Mouse (Mus musculus): ENCODE results near the gene Gpr3. TPM values are rescaled to one million over a fixed set of nuclear protein-coding genes. Genes with fewer than 3 reads are reported as not detected.

Gene Gpr3
- not detected in 2 replicates for polyA plus RNA-seq (2015; fragmentation: Nextera tagmentation; extraction: Ambion mirVana)

- Histone ChIP-seq H3K9ac (peak within 1 kb of the TSS; percentile 54), H3K27ac (no peak within 1 kb of the TSS), H3K4me3 (replicated peaks) (peak within 1 kb of the TSS; percentile 67), H3K4me2 (peak within 1 kb of the TSS; percentile 92), H3K36me3 (no peaks in the 10 kb centered on the region), H3K27me3 (peaks cover 78% of the 10 kb centered on the region), H3K9me3 (replicated peaks) (no peaks in the 10 kb centered on the region), H3K4me1 (replicated peaks) (peaks cover 20% of the 10 kb centered on the region)
- DNase-seq (no peak), ATAC-seq (ENCODE audit: low read depth) (peak; percentile 11)
- 5% methylated on average over 40 of the region's 52 CpGs for WGBS (ENCODE audit: insufficient replicate concordance)
These were observed at the start of gene Gpr3, which contains the start of gene Cd164l2 for GRCm38 (mm10) chr4:133211751-133212561. Gene Gpr3, minus strand, starts transcription at chr4:133212536. Gene Cd164l2, plus strand, starts transcription at chr4:133212131.

GRCm38 (mm10) chr4:133261641-133262374 is 49.5 kb upstream of the Gpr3 start:
- H3K36me3 ChIP-seq, result peaks cover 26% of the 10 kb centered on the region
- peaks cover 20% of the 10 kb centered on the region for H3K27me3 ChIP-seq
- no peaks in the 10 kb centered on the region for H3K9me3 ChIP-seq (replicated peaks)
- no peak overlapping the region for H3K4me3 ChIP-seq (replicated peaks)
- WGBS (ENCODE audit: insufficient replicate concordance), result 52% methylated on average over 10 of the region's 10 CpGs
- DNase-seq, result no peak
- H3K4me1 ChIP-seq (replicated peaks), result peaks cover 21% of the 10 kb centered on the region
- no peak overlapping the region for H3K9ac ChIP-seq
- H3K27ac ChIP-seq, result no peak overlapping the region
- ATAC-seq (ENCODE audit: low read depth), result no peak
- H3K4me2 ChIP-seq, result no peak overlapping the region

GRCm38 (mm10) chr4:133257798-133258408 is 45.6 kb upstream of the Gpr3 start:
- Histone ChIP-seq H3K36me3 (no peaks in the 10 kb centered on the region), H3K27ac (no peak overlapping the region), H3K27me3 (peaks cover 44% of the 10 kb centered on the region), H3K4me2 (no peak overlapping the region), H3K9me3 (replicated peaks) (no peaks in the 10 kb centered on the region), H3K4me3 (replicated peaks) (no peak overlapping the region), H3K9ac (no peak overlapping the region), H3K4me1 (replicated peaks) (peaks cover 21% of the 10 kb centered on the region)
- DNase-seq (no peak), ATAC-seq (ENCODE audit: low read depth) (0 out of 2 replicates have a peak, but pooled peaks have one; percentile 22)
- 59% methylated on average over 12 of the region's 12 CpGs for WGBS (ENCODE audit: insufficient replicate concordance)

- 49% methylated on average over 11 of the region's 12 CpGs for WGBS (ENCODE audit: insufficient replicate concordance)
- Histone ChIP-seq H3K4me2 (peak overlapping the region; percentile 22), H3K4me1 (replicated peaks) (peaks cover 14% of the 10 kb centered on the region), H3K9ac (no peak overlapping the region), H3K9me3 (replicated peaks) (no peaks in the 10 kb centered on the region), H3K4me3 (replicated peaks) (no peak overlapping the region), H3K27ac (no peak overlapping the region), H3K27me3 (peaks cover 46% of the 10 kb centered on the region), H3K36me3 (no peaks in the 10 kb centered on the region)
- DNase-seq, result no peak
- no peak for ATAC-seq (ENCODE audit: low read depth)
These were observed 44.9 kb upstream of the Gpr3 start for GRCm38 (mm10) chr4:133257230-133257629.

GRCm38 (mm10) chr4:133256820-133257219 is 44.5 kb upstream of the Gpr3 start:
- Histone ChIP-seq H3K4me3 (replicated peaks) (no peak overlapping the region), H3K27me3 (peaks cover 50% of the 10 kb centered on the region), H3K27ac (no peak overlapping the region), H3K4me2 (peak overlapping the region; percentile 22), H3K9me3 (replicated peaks) (no peaks in the 10 kb centered on the region), H3K4me1 (replicated peaks) (peaks cover 11% of the 10 kb centered on the region), H3K36me3 (no peaks in the 10 kb centered on the region), H3K9ac (no peak overlapping the region)
- 27% methylated on average over 24 of the region's 24 CpGs for WGBS (ENCODE audit: insufficient replicate concordance)
- no peak for DNase-seq
- ATAC-seq (ENCODE audit: low read depth), result no peak

- Histone ChIP-seq H3K4me2 (no peak overlapping the region), H3K27ac (no peak overlapping the region), H3K27me3 (peaks cover 63% of the 10 kb centered on the region), H3K4me3 (replicated peaks) (no peak overlapping the region), H3K9ac (no peak overlapping the region), H3K9me3 (replicated peaks) (no peaks in the 10 kb centered on the region), H3K36me3 (no peaks in the 10 kb centered on the region), H3K4me1 (replicated peaks) (peaks cover 19% of the 10 kb centered on the region)
- no peak for DNase-seq
- WGBS (ENCODE audit: insufficient replicate concordance), result 49% methylated on average over 6 of the region's 6 CpGs
- ATAC-seq (ENCODE audit: low read depth), result no peak
These were observed 43.1 kb upstream of the Gpr3 start for GRCm38 (mm10) chr4:133255392-133255791.

- no peak overlapping the region for H3K27ac ChIP-seq
- H3K27me3 ChIP-seq, result peaks cover 69% of the 10 kb centered on the region
- WGBS (ENCODE audit: insufficient replicate concordance), result 69% methylated on average over 12 of the region's 12 CpGs
- no peaks in the 10 kb centered on the region for H3K9me3 ChIP-seq (replicated peaks)
- no peak overlapping the region for H3K9ac ChIP-seq
- peaks cover 36% of the 10 kb centered on the region for H3K4me1 ChIP-seq (replicated peaks)
- H3K36me3 ChIP-seq, result no peaks in the 10 kb centered on the region
- DNase-seq (no peak), ATAC-seq (ENCODE audit: low read depth) (no peak)
- no peak overlapping the region for H3K4me2 ChIP-seq
- no peak overlapping the region for H3K4me3 ChIP-seq (replicated peaks)
These were observed 41.1 kb upstream of the Gpr3 start for GRCm38 (mm10) chr4:133253412-133253811.

- Histone ChIP-seq H3K27me3 (peaks cover 69% of the 10 kb centered on the region), H3K36me3 (no peaks in the 10 kb centered on the region), H3K9me3 (replicated peaks) (no peaks in the 10 kb centered on the region), H3K4me3 (replicated peaks) (no peak overlapping the region), H3K27ac (no peak overlapping the region), H3K9ac (no peak overlapping the region), H3K4me1 (replicated peaks) (peaks cover 44% of the 10 kb centered on the region), H3K4me2 (no peak overlapping the region)
- DNase-seq (no peak), ATAC-seq (ENCODE audit: low read depth) (no peak)
- WGBS (ENCODE audit: insufficient replicate concordance), result 51% methylated on average over 4 of the region's 4 CpGs
These were observed 39.8 kb upstream of the Gpr3 start for GRCm38 (mm10) chr4:133252089-133252488.

GRCm38 (mm10) chr4:133251214-133251613 is 38.9 kb upstream of the Gpr3 start:
- Histone ChIP-seq H3K4me1 (replicated peaks) (peaks cover 49% of the 10 kb centered on the region), H3K4me2 (peak overlapping the region; percentile 51), H3K9me3 (replicated peaks) (no peaks in the 10 kb centered on the region), H3K36me3 (no peaks in the 10 kb centered on the region), H3K27me3 (peaks cover 69% of the 10 kb centered on the region), H3K9ac (no peak overlapping the region), H3K4me3 (replicated peaks) (peak overlapping the region; percentile 29; the same call in 1 of the 2 replicates), H3K27ac (no peak overlapping the region)
- DNase-seq, result no peak
- 40% methylated on average over 31 of the region's 31 CpGs for WGBS (ENCODE audit: insufficient replicate concordance)
- ATAC-seq (ENCODE audit: low read depth), result no peak

- Histone ChIP-seq H3K4me3 (replicated peaks) (peak overlapping the region; percentile 29; the same call in 1 of the 2 replicates), H3K4me1 (replicated peaks) (peaks cover 55% of the 10 kb centered on the region), H3K9ac (no peak overlapping the region), H3K27ac (no peak overlapping the region), H3K4me2 (peak overlapping the region; percentile 51), H3K9me3 (replicated peaks) (no peaks in the 10 kb centered on the region), H3K27me3 (peaks cover 66% of the 10 kb centered on the region), H3K36me3 (no peaks in the 10 kb centered on the region)
- ATAC-seq (ENCODE audit: low read depth) (no peak), DNase-seq (peak; percentile 79)
- WGBS (ENCODE audit: insufficient replicate concordance), result 8% methylated on average over 22 of the region's 22 CpGs
These were observed 38.3 kb upstream of the Gpr3 start for GRCm38 (mm10) chr4:133250609-133251008.

GRCm38 (mm10) chr4:133247806-133248449 is 35.6 kb upstream of the Gpr3 start:
- ATAC-seq (ENCODE audit: low read depth), result peak; percentile 92
- Histone ChIP-seq H3K9me3 (replicated peaks) (no peaks in the 10 kb centered on the region), H3K27ac (peak overlapping the region; percentile 86), H3K4me1 (replicated peaks) (peaks cover 82% of the 10 kb centered on the region), H3K27me3 (peaks cover 58% of the 10 kb centered on the region), H3K4me2 (peak overlapping the region; percentile 59), H3K4me3 (replicated peaks) (peak overlapping the region; percentile 26), H3K36me3 (no peaks in the 10 kb centered on the region), H3K9ac (peak overlapping the region; percentile 48)
- 9% methylated on average over 13 of the region's 13 CpGs for WGBS (ENCODE audit: insufficient replicate concordance)
- peak; percentile 83 for DNase-seq

Data from liver, embryonic 13.5 days (tissue).